Mouse (Mus musculus): Measurements from ENCODE around the gene Use1.

- TF ChIP-seq RCOR1 (IDR thresholded peaks at IDR 0.05; ENCODE audit: low read depth, low read length) (no peak), BHLHE40 (IDR thresholded peaks at IDR 0.05; ENCODE audit: borderline replicate concordance, low read depth, low read length) (no peak), CHD1 (IDR thresholded peaks at IDR 0.05; ENCODE audit: low read depth, low read length) (no peak), USF1 (IDR thresholded peaks at IDR 0.05; ENCODE audit: low read depth, low read length) (no peak), ZKSCAN1 (IDR thresholded peaks at IDR 0.05; ENCODE audit: low read depth, low read length) (no peak), POLR2A (IDR thresholded peaks at IDR 0.05; ENCODE audit: control insufficient read depth in 1 of 2, insufficient read depth in 1 of 2, low read depth in 1 of 2, low read length in 2 of 2, poor library complexity in 1 of 2) (no peak), TBP (IDR thresholded peaks at IDR 0.05; ENCODE audit: low read depth, low read length) (no peak), CTCF (IDR thresholded peaks at IDR 0.05 in 2 of 3, conservative IDR thresholded peaks at IDR 0.05 in 1 of 3; ENCODE audit: control insufficient read depth in 1 of 3, insufficient read depth in 1 of 3, low read depth in 2 of 3, low read length in 3 of 3, poor library complexity in 1 of 3, severe bottlenecking in 1 of 3) (no peak), EP300 (IDR thresholded peaks at IDR 0.05; ENCODE audit: low read depth in 1 of 2, low read length in 2 of 2) (no peak), JUND (IDR thresholded peaks at IDR 0.05; ENCODE audit: low read depth, low read length) (no peak), MAX (IDR thresholded peaks at IDR 0.05; ENCODE audit: low read length) (no peak), TAL1 (IDR thresholded peaks at IDR 0.05; ENCODE audit: low read length) (no peak), NRF1 (IDR thresholded peaks at IDR 0.05; ENCODE audit: insufficient read depth, low read depth, low read length, poor library complexity, severe bottlenecking) (no peak)
Measured at GRCm38 (mm10) chr8:71375581-71376422, 9.2 kb downstream of the Use1 start.

Data from MEL (cell line).